Mouse (Mus musculus) megakaryocyte, embryonic 14.5 days (primary cell): ENCODE data around the gene Rhobtb1. TPM values are rescaled to one million over a fixed set of nuclear protein-coding genes. Genes with fewer than 3 reads are reported as not detected.

Experiments
- H3K27me3 ChIP-seq: replicated peaks from 2 replicates; pipeline ENCODE3; 2012; ENCODE audit warnings: inconsistent platforms
- H3K36me3 ChIP-seq: replicated peaks from 2 replicates; pipeline ENCODE3; 2012; ENCODE audit warnings: low read length, inconsistent platforms, mixed read lengths
- H3K4me1 ChIP-seq: 2 replicates; pipeline ENCODE4 v1.6.1; 2012; ENCODE audit warnings: inconsistent platforms
- H3K4me3 ChIP-seq: replicated peaks from 2 replicates; pipeline ENCODE3; 2012; ENCODE audit warnings: moderate library complexity, mild to moderate bottlenecking, inconsistent platforms
- H3K9me3 ChIP-seq: 2 replicates; pipeline ENCODE4 v1.6.1; 2012; ENCODE audit warnings: inconsistent platforms
- FLI1 ChIP-seq: IDR thresholded peaks from 2 replicates; pipeline ENCODE4 v1.6.1; 2012; ENCODE audit warnings: low read length, inconsistent platforms, mixed read lengths
- GATA1 ChIP-seq: IDR thresholded peaks from 3 replicates; pipeline ENCODE4 v1.6.1; 2012; ENCODE audit warnings: mixed read lengths, low read length, inconsistent platforms, borderline replicate concordance
- polyA plus RNA-seq: library from polyadenylated mRNA; stranded (reverse); fragments of >175 nt; gene quantifications from 2 replicates; pipeline ENCODE4 v1.2.3, GENCODE M21; 2012; ENCODE audit warnings: low replicate concordance; ENCODE audit not compliant: insufficient read depth

Gene Rhobtb1
- 3.5 and 4.7 TPM in 2 replicates for polyA plus RNA-seq

GRCm38 (mm10) chr10:69151045-69151444 lies at the start of gene Rhobtb1:
TSS of gene Rhobtb1 (plus strand) at chr10:69151434.
- 0 out of 2 replicates have a peak, but pooled peaks cover 4% of the 10 kb centered on the region for H3K9me3 ChIP-seq
- no peak within 1 kb of the TSS for H3K4me3 ChIP-seq
- no peaks in the 10 kb centered on the region for H3K4me1 ChIP-seq
- H3K36me3 ChIP-seq, result no peaks in the 10 kb centered on the region
- no peak for TF ChIP-seq FLI1
- no peak for TF ChIP-seq GATA1
- no peaks in the 10 kb centered on the region for H3K27me3 ChIP-seq

- H3K4me3 ChIP-seq, result no peak overlapping the region
- peaks cover 7% of the 10 kb centered on the region for H3K4me1 ChIP-seq
- H3K9me3 ChIP-seq, result peaks cover 12% of the 10 kb centered on the region
- TF ChIP-seq FLI1 (no peak), GATA1 (no peak)
- H3K27me3 ChIP-seq, result no peaks in the 10 kb centered on the region
- no peaks in the 10 kb centered on the region for H3K36me3 ChIP-seq
These were observed 49.2 kb upstream of the Rhobtb1 start for GRCm38 (mm10) chr10:69101988-69102387.

GRCm38 (mm10) chr10:69104143-69104882 lies 46.9 kb upstream of the Rhobtb1 start:
- H3K9me3 ChIP-seq, result no peaks in the 10 kb centered on the region
- H3K4me1 ChIP-seq, result peaks cover 7% of the 10 kb centered on the region
- no peaks in the 10 kb centered on the region for H3K27me3 ChIP-seq
- no peaks in the 10 kb centered on the region for H3K36me3 ChIP-seq
- peak overlapping the region; percentile 54 for H3K4me3 ChIP-seq
- TF ChIP-seq GATA1, result no peak
- no peak for TF ChIP-seq FLI1

GRCm38 (mm10) chr10:69104883-69105225 lies 46.4 kb upstream of the Rhobtb1 start:
- no peaks in the 10 kb centered on the region for H3K36me3 ChIP-seq
- H3K4me3 ChIP-seq, result no peak overlapping the region
- no peaks in the 10 kb centered on the region for H3K27me3 ChIP-seq
- no peak for TF ChIP-seq GATA1
- TF ChIP-seq FLI1, result no peak
- peaks cover 7% of the 10 kb centered on the region for H3K4me1 ChIP-seq
- no peaks in the 10 kb centered on the region for H3K9me3 ChIP-seq

- Histone ChIP-seq H3K4me1 (peaks cover 7% of the 10 kb centered on the region), H3K27me3 (no peaks in the 10 kb centered on the region), H3K9me3 (peaks cover 9% of the 10 kb centered on the region), H3K36me3 (no peaks in the 10 kb centered on the region), H3K4me3 (no peak overlapping the region)
- TF ChIP-seq FLI1 (no peak), GATA1 (no peak)
These were observed 44.4 kb upstream of the Rhobtb1 start for GRCm38 (mm10) chr10:69106796-69107195.

GRCm38 (mm10) chr10:69107253-69107652 lies 44.0 kb upstream of the Rhobtb1 start:
- TF ChIP-seq GATA1 (no peak), FLI1 (no peak)
- Histone ChIP-seq H3K4me1 (peaks cover 7% of the 10 kb centered on the region), H3K27me3 (no peaks in the 10 kb centered on the region), H3K36me3 (no peaks in the 10 kb centered on the region), H3K4me3 (no peak overlapping the region), H3K9me3 (peaks cover 14% of the 10 kb centered on the region)

GRCm38 (mm10) chr10:69114384-69114783 lies 36.9 kb upstream of the Rhobtb1 start:
- Histone ChIP-seq H3K36me3 (no peaks in the 10 kb centered on the region), H3K4me1 (peaks cover 6% of the 10 kb centered on the region; the same call in 1 of the 2 replicates)

GRCm38 (mm10) chr10:69117996-69118395 lies 33.2 kb upstream of the Rhobtb1 start:
- no peak overlapping the region for H3K4me3 ChIP-seq
- H3K9me3 ChIP-seq, result peaks cover 11% of the 10 kb centered on the region
- TF ChIP-seq FLI1, result no peak
- no peak for TF ChIP-seq GATA1
- no peaks in the 10 kb centered on the region for H3K36me3 ChIP-seq
- no peaks in the 10 kb centered on the region for H3K27me3 ChIP-seq
- peaks cover 6% of the 10 kb centered on the region; the same call in 1 of the 2 replicates for H3K4me1 ChIP-seq

More at GRCm38 (mm10) chr10:69114384-69114783, 36.9 kb upstream of the Rhobtb1 start:
- TF ChIP-seq FLI1 (no peak), GATA1 (no peak)
- Histone ChIP-seq H3K9me3 (peaks cover 31% of the 10 kb centered on the region), H3K27me3 (no peaks in the 10 kb centered on the region), H3K4me3 (no peak overlapping the region)

- no peak overlapping the region for H3K4me3 ChIP-seq
- H3K4me1 ChIP-seq, result peaks cover 6% of the 10 kb centered on the region; the same call in 1 of the 2 replicates
- no peaks in the 10 kb centered on the region for H3K27me3 ChIP-seq
- no peaks in the 10 kb centered on the region for H3K36me3 ChIP-seq
- TF ChIP-seq GATA1 (no peak), FLI1 (no peak)
- peaks cover 8% of the 10 kb centered on the region for H3K9me3 ChIP-seq
These were observed 32.3 kb upstream of the Rhobtb1 start for GRCm38 (mm10) chr10:69118893-69119292.

- H3K36me3 ChIP-seq, result no peaks in the 10 kb centered on the region
- no peak for TF ChIP-seq GATA1
- TF ChIP-seq FLI1, result no peak
These were observed 31.8 kb upstream of the Rhobtb1 start for GRCm38 (mm10) chr10:69119456-69119855.

GRCm38 (mm10) chr10:69126546-69126945 lies 24.7 kb upstream of the Rhobtb1 start:
- Histone ChIP-seq H3K27me3 (no peaks in the 10 kb centered on the region), H3K4me1 (no peaks in the 10 kb centered on the region), H3K4me3 (no peak overlapping the region), H3K9me3 (0 out of 2 replicates have a peak, but pooled peaks cover 2% of the 10 kb centered on the region), H3K36me3 (no peaks in the 10 kb centered on the region)
- TF ChIP-seq GATA1 (no peak), FLI1 (no peak)

More at GRCm38 (mm10) chr10:69119456-69119855, 31.8 kb upstream of the Rhobtb1 start:
- peaks cover 6% of the 10 kb centered on the region; the same call in 1 of the 2 replicates for H3K4me1 ChIP-seq
- H3K9me3 ChIP-seq, result peaks cover 8% of the 10 kb centered on the region
- no peaks in the 10 kb centered on the region for H3K27me3 ChIP-seq
- H3K4me3 ChIP-seq, result no peak overlapping the region
